Mouse (Mus musculus): ENCODE data around the gene Capzb. TPM values are rescaled to one million over a fixed set of nuclear protein-coding genes. Genes with fewer than 3 reads are reported as not detected.
A peak's percentile ranks its signal among the peaks of the same experiment; 100 is the strongest.

Gene Capzb
- total RNA-seq, 1 experiment from 2014 or later: 96.1 TPM

GRCm38 (mm10) chr4:139245534-139245933 is 52.8 kb downstream of the Capzb start:
- no peak for ATAC-seq (replicated peaks in 1 of 2; ENCODE audit: insufficient read depth in 1 of 2, low FRiP score in 2 of 2, low TSS enrichment in 1 of 2, low read depth in 1 of 2, poor library complexity in 2 of 2, severe bottlenecking in 2 of 2)

GRCm38 (mm10) chr4:139246130-139246877 is 53.6 kb downstream of the Capzb start:
- ATAC-seq (replicated peaks in 1 of 2; ENCODE audit: insufficient read depth in 1 of 2, low FRiP score in 2 of 2, low TSS enrichment in 1 of 2, low read depth in 1 of 2, poor library complexity in 2 of 2, severe bottlenecking in 2 of 2): no peak

GRCm38 (mm10) chr4:139247966-139248365 is 55.3 kb downstream of the Capzb start:
- no peak for ATAC-seq (replicated peaks in 1 of 2; ENCODE audit: insufficient read depth in 1 of 2, low FRiP score in 2 of 2, low TSS enrichment in 1 of 2, low read depth in 1 of 2, poor library complexity in 2 of 2, severe bottlenecking in 2 of 2)

- ATAC-seq (replicated peaks in 1 of 2; ENCODE audit: insufficient read depth in 1 of 2, low FRiP score in 2 of 2, low TSS enrichment in 1 of 2, low read depth in 1 of 2, poor library complexity in 2 of 2, severe bottlenecking in 2 of 2): no peak
Observed at GRCm38 (mm10) chr4:139248736-139249135, 56.0 kb downstream of the Capzb start.

- ATAC-seq (replicated peaks in 1 of 2; ENCODE audit: insufficient read depth in 1 of 2, low FRiP score in 2 of 2, low TSS enrichment in 1 of 2, low read depth in 1 of 2, poor library complexity in 2 of 2, severe bottlenecking in 2 of 2): no peak
Observed at GRCm38 (mm10) chr4:139250043-139250442, 57.3 kb downstream of the Capzb start.

GRCm38 (mm10) chr4:139250886-139251285 is 58.2 kb downstream of the Capzb start:
- no peak for ATAC-seq (replicated peaks in 1 of 2; ENCODE audit: insufficient read depth in 1 of 2, low FRiP score in 2 of 2, low TSS enrichment in 1 of 2, low read depth in 1 of 2, poor library complexity in 2 of 2, severe bottlenecking in 2 of 2)

- ATAC-seq (replicated peaks in 1 of 2; ENCODE audit: insufficient read depth in 1 of 2, low FRiP score in 2 of 2, low TSS enrichment in 1 of 2, low read depth in 1 of 2, poor library complexity in 2 of 2, severe bottlenecking in 2 of 2): peak; percentile 74 to 85
Observed at GRCm38 (mm10) chr4:139252051-139252760, 59.5 kb downstream of the Capzb start.

- no peak for ATAC-seq (replicated peaks in 1 of 2; ENCODE audit: insufficient read depth in 1 of 2, low FRiP score in 2 of 2, low TSS enrichment in 1 of 2, low read depth in 1 of 2, poor library complexity in 2 of 2, severe bottlenecking in 2 of 2)
Observed at GRCm38 (mm10) chr4:139253206-139253605, 60.5 kb downstream of the Capzb start.

- ATAC-seq (replicated peaks in 1 of 2; ENCODE audit: insufficient read depth in 1 of 2, low FRiP score in 2 of 2, low TSS enrichment in 1 of 2, low read depth in 1 of 2, poor library complexity in 2 of 2, severe bottlenecking in 2 of 2): no peak
Observed at GRCm38 (mm10) chr4:139256146-139256545, 63.4 kb downstream of the Capzb start.

GRCm38 (mm10) chr4:139256708-139257107 is 64.0 kb downstream of the Capzb start:
- no peak for ATAC-seq (replicated peaks in 1 of 2; ENCODE audit: insufficient read depth in 1 of 2, low FRiP score in 2 of 2, low TSS enrichment in 1 of 2, low read depth in 1 of 2, poor library complexity in 2 of 2, severe bottlenecking in 2 of 2)

GRCm38 (mm10) chr4:139258621-139259301 is 66.1 kb downstream of the Capzb start:
- peak; percentile 36 to 58 for ATAC-seq (replicated peaks in 1 of 2; ENCODE audit: insufficient read depth in 1 of 2, low FRiP score in 2 of 2, low TSS enrichment in 1 of 2, low read depth in 1 of 2, poor library complexity in 2 of 2, severe bottlenecking in 2 of 2)

GRCm38 (mm10) chr4:139259302-139259871 is 66.7 kb downstream of the Capzb start:
- ATAC-seq (replicated peaks in 1 of 2; ENCODE audit: insufficient read depth in 1 of 2, low FRiP score in 2 of 2, low TSS enrichment in 1 of 2, low read depth in 1 of 2, poor library complexity in 2 of 2, severe bottlenecking in 2 of 2): no peak

- ATAC-seq (replicated peaks in 1 of 2; ENCODE audit: insufficient read depth in 1 of 2, low FRiP score in 2 of 2, low TSS enrichment in 1 of 2, low read depth in 1 of 2, poor library complexity in 2 of 2, severe bottlenecking in 2 of 2): no peak
Observed at GRCm38 (mm10) chr4:139262981-139263380, 70.3 kb downstream of the Capzb start.

- ATAC-seq (replicated peaks in 1 of 2; ENCODE audit: insufficient read depth in 1 of 2, low FRiP score in 2 of 2, low TSS enrichment in 1 of 2, low read depth in 1 of 2, poor library complexity in 2 of 2, severe bottlenecking in 2 of 2): no peak
Observed at GRCm38 (mm10) chr4:139265783-139266499, 73.2 kb downstream of the Capzb start.

- ATAC-seq (replicated peaks in 1 of 2; ENCODE audit: insufficient read depth in 1 of 2, low FRiP score in 2 of 2, low TSS enrichment in 1 of 2, low read depth in 1 of 2, poor library complexity in 2 of 2, severe bottlenecking in 2 of 2): no peak
Observed at GRCm38 (mm10) chr4:139266500-139266865, 73.8 kb downstream of the Capzb start.

GRCm38 (mm10) chr4:139267335-139267734 is 74.6 kb downstream of the Capzb start:
- no peak for ATAC-seq (replicated peaks in 1 of 2; ENCODE audit: insufficient read depth in 1 of 2, low FRiP score in 2 of 2, low TSS enrichment in 1 of 2, low read depth in 1 of 2, poor library complexity in 2 of 2, severe bottlenecking in 2 of 2)

- ATAC-seq (replicated peaks in 1 of 2; ENCODE audit: insufficient read depth in 1 of 2, low FRiP score in 2 of 2, low TSS enrichment in 1 of 2, low read depth in 1 of 2, poor library complexity in 2 of 2, severe bottlenecking in 2 of 2): no peak
Observed at GRCm38 (mm10) chr4:139268242-139268641, 75.5 kb downstream of the Capzb start.

Data from hematopoietic stem cell, adult 5-6 weeks (primary cell).